Mouse (Mus musculus) megakaryocyte, embryonic 14.5 days (primary cell): Measurements from ENCODE around the gene Tbx2.

Source experiments
- FLI1 ChIP-seq: IDR thresholded peaks from 2 replicates; pipeline ENCODE4 v1.6.1; 2012; ENCODE audit warnings: low read length, inconsistent platforms, mixed read lengths
- GATA1 ChIP-seq: IDR thresholded peaks from 3 replicates; pipeline ENCODE4 v1.6.1; 2012; ENCODE audit warnings: mixed read lengths, low read length, inconsistent platforms, borderline replicate concordance

- TF ChIP-seq GATA1 (no peak), FLI1 (no peak)
These were observed 32.0 kb downstream of the Tbx2 start for GRCm38 (mm10) chr11:85864363-85864762.
